Mouse (Mus musculus): ENCODE data around the gene Pgghg. TPM values are rescaled to one million over a fixed set of nuclear protein-coding genes. Genes with fewer than 3 reads are reported as not detected.
A peak's percentile ranks its signal among the peaks of the same experiment; 100 is the strongest.

The Pgghg gene
- total and polyA plus RNA-seq, 3 experiments = 3.1 to 3.3 (median 3.2) TPM

- Histone ChIP-seq H3K4me3 (replicated peaks in 1 of 3; ENCODE audit: low read depth in 2 of 3, low read length in 2 of 3, poor library complexity in 1 of 3) (no peak overlapping the region), H3K9ac (ENCODE audit: insufficient read depth, low read depth) (no peak overlapping the region), H3K4me2 (ENCODE audit: insufficient read depth, low read depth, poor library complexity, severe bottlenecking) (no peak overlapping the region), H3K9me3 (replicated peaks; ENCODE audit: low read length) (no peaks in the 10 kb centered on the region), H3K79me2 (replicated peaks; ENCODE audit: control insufficient read depth, extremely low read depth, insufficient read depth, poor library complexity, severe bottlenecking) (no peaks in the 10 kb centered on the region), H3K4me1 (ENCODE audit: control insufficient read depth in 1 of 2, insufficient read depth in 2 of 2) (peaks cover 14 to 63% of the 10 kb centered on the region in 2 experiments), H3K27ac (ENCODE audit: insufficient read depth, low read depth) (no peak overlapping the region), H3K36me3 (replicated peaks in 1 of 2; ENCODE audit: control insufficient read depth in 1 of 2, insufficient read depth in 1 of 2, low read length in 1 of 2) (no peaks in the 10 kb centered on the region), H3K27me3 (replicated peaks) (no peaks in the 10 kb centered on the region)
- in situ Hi-C loops (cut with MboI; ENCODE audit: low pct_ligation_motif_present, low pct_unique_long_range_greater_than_20kb, low sequenced_read_pairs) = no loop called here
- dilution Hi-C loops (cut with MboI; ENCODE audit: extremely low pct_ligation_motif_present, extremely low pct_unique_long_range_greater_than_20kb, low sequenced_read_pairs) = no loop called here
- no peak for DNase-seq (ENCODE audit: extremely low read depth)
- TF ChIP-seq CHD2 (IDR thresholded peaks at IDR 0.05; ENCODE audit: low read length) = no peak
- no peak for TF ChIP-seq ELF1 (IDR thresholded peaks at IDR 0.05; ENCODE audit: low read depth, low read length)
- no peak for TF ChIP-seq POLR2A (IDR thresholded peaks at IDR 0.05; ENCODE audit: low read depth, low read length)
- TF ChIP-seq MAZ (IDR thresholded peaks at IDR 0.05; ENCODE audit: low read depth, low read length) = no peak
- no peak for TF ChIP-seq ZNF384 (IDR thresholded peaks at IDR 0.05; ENCODE audit: low read depth, low read length)
- TF ChIP-seq JUN (IDR thresholded peaks at IDR 0.05; ENCODE audit: insufficient read depth, low read depth, low read length) = no peak
- TF ChIP-seq USF1 (IDR thresholded peaks at IDR 0.05; ENCODE audit: low read depth, low read length) = no peak
- TF ChIP-seq RCOR1 (conservative IDR thresholded peaks at IDR 0.05; ENCODE audit: low read depth, low read length) = no peak
- TF ChIP-seq ETS1 (conservative IDR thresholded peaks at IDR 0.05; ENCODE audit: low read depth, low read length) = no peak
- TF ChIP-seq JUND (conservative IDR thresholded peaks at IDR 0.05; ENCODE audit: low read depth, low read length) = no peak
- TF ChIP-seq E2F4 (IDR thresholded peaks at IDR 0.05; ENCODE audit: insufficient replicate concordance, low read depth, low read length) = no peak
- no peak for TF ChIP-seq NELFE (IDR thresholded peaks at IDR 0.05; ENCODE audit: low read depth, low read length)
- no peak for TF ChIP-seq CTCF (conservative IDR thresholded peaks at IDR 0.05 in 1 of 2, IDR thresholded peaks at IDR 0.05 in 1 of 2; ENCODE audit: low read depth in 2 of 2, low read length in 2 of 2)
- no peak for TF ChIP-seq SIN3A (IDR thresholded peaks at IDR 0.05; ENCODE audit: low read length)
- no peak for TF ChIP-seq NRF1 (IDR thresholded peaks at IDR 0.05; ENCODE audit: low read depth, low read length)
Observed at GRCm38 (mm10) chr7:140970931-140971330, 29.7 kb downstream of the Pgghg start.

- no peak overlapping the region for H3K27ac ChIP-seq (ENCODE audit: insufficient read depth, low read depth)
- H3K4me1 ChIP-seq (ENCODE audit: control insufficient read depth in 1 of 2, insufficient read depth in 2 of 2) = peaks cover 18 to 70% of the 10 kb centered on the region in 2 experiments
Observed at GRCm38 (mm10) chr7:140971479-140972171, 30.4 kb downstream of the Pgghg start.

More at GRCm38 (mm10) chr7:140971479-140972171, 30.4 kb downstream of the Pgghg start:
- DNase-seq (ENCODE audit: extremely low read depth) = peak; percentile 31
- no peaks in the 10 kb centered on the region for H3K79me2 ChIP-seq (replicated peaks; ENCODE audit: control insufficient read depth, extremely low read depth, insufficient read depth, poor library complexity, severe bottlenecking)
- H3K4me3 ChIP-seq (replicated peaks in 1 of 3; ENCODE audit: low read depth in 2 of 3, low read length in 2 of 3, poor library complexity in 1 of 3) = no peak overlapping the region
- no peaks in the 10 kb centered on the region for H3K27me3 ChIP-seq (replicated peaks)
- in situ Hi-C loops (cut with MboI; ENCODE audit: low pct_ligation_motif_present, low pct_unique_long_range_greater_than_20kb, low sequenced_read_pairs) (no loop called here), dilution Hi-C loops (cut with MboI; ENCODE audit: extremely low pct_ligation_motif_present, extremely low pct_unique_long_range_greater_than_20kb, low sequenced_read_pairs) (no loop called here)
- no peaks in the 10 kb centered on the region for H3K36me3 ChIP-seq (replicated peaks in 1 of 2; ENCODE audit: control insufficient read depth in 1 of 2, insufficient read depth in 1 of 2, low read length in 1 of 2)
- no peaks in the 10 kb centered on the region for H3K9me3 ChIP-seq (replicated peaks; ENCODE audit: low read length)
- no peak overlapping the region for H3K4me2 ChIP-seq (ENCODE audit: insufficient read depth, low read depth, poor library complexity, severe bottlenecking)
- H3K9ac ChIP-seq (ENCODE audit: insufficient read depth, low read depth) = no peak overlapping the region
- TF ChIP-seq POLR2A (IDR thresholded peaks at IDR 0.05; ENCODE audit: low read depth, low read length) = peak; percentile 13; the same call in 1 of the 2 replicates
- peak; percentile 30; the same call in 1 of the 2 replicates for TF ChIP-seq EP300 (IDR thresholded peaks at IDR 0.05; ENCODE audit: low read length)
- no peak for TF ChIP-seq MAFK (IDR thresholded peaks at IDR 0.05; ENCODE audit: insufficient replicate concordance, low read length)
- TF ChIP-seq MYC (IDR thresholded peaks at IDR 0.05; ENCODE audit: low read depth, low read length) = no peak
- TF ChIP-seq HCFC1 (IDR thresholded peaks at IDR 0.05; ENCODE audit: low read depth, low read length) = peak; percentile 57
- peak; percentile 73 for TF ChIP-seq ELF1 (IDR thresholded peaks at IDR 0.05; ENCODE audit: low read depth, low read length)
- no peak for TF ChIP-seq PAX5 (IDR thresholded peaks at IDR 0.05; ENCODE audit: low read length)
- TF ChIP-seq ZMIZ1 (IDR thresholded peaks at IDR 0.05; ENCODE audit: low read depth, low read length) = no peak
- no peak for TF ChIP-seq RAD21 (IDR thresholded peaks at IDR 0.05; ENCODE audit: low read depth, low read length)
- TF ChIP-seq IRF4 (IDR thresholded peaks at IDR 0.05; ENCODE audit: low read depth, low read length) = peak; percentile 30; the same call in 1 of the 2 replicates
- TF ChIP-seq NELFE (IDR thresholded peaks at IDR 0.05; ENCODE audit: low read depth, low read length) = no peak
